8 mouse cellular contexts compared by ENCODE assay signal in the genomic region with DNA sequence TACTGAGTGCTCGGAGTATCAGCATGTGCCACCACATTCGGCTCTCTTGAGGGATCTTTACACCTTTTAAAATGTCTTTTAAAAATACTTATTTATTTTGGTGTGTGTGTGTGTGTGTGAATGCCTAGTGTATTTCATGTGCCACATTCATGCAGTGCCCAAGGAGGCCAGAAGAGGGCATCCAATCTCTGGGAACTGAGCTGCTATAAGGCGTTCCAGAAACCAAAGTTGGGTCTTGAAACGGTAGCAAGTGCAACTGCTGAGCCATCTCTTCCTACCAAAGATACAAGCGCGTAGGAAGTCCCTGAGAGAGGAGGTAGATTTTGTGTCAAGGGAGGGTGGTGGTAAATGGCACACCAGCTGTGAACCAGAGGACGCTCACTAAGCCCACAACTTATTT. TPM values are rescaled to one million over a fixed set of nuclear protein-coding genes. Genes with fewer than 3 reads are reported as not detected.
DNase-seq lines count a peak whose midpoint lies in the region; ATAC-seq lines count a peak whose summit lies in the region.

No protein-coding gene starts in this region.

- H3K36me3 ChIP-seq in embryonic facial prominence, embryonic 10.5 days (replicated peaks) = no peaks in the 10 kb centered on the region
- no peaks in the 10 kb centered on the region for H3K36me3 ChIP-seq in liver, embryonic 15.5 days (replicated peaks)

- WGBS in embryonic facial prominence, embryonic 10.5 days = 76% methylated on average over 7 of the region's 7 CpGs
- WGBS in liver, embryonic 15.5 days (ENCODE audit: insufficient replicate concordance) = 28% methylated on average over 7 of the region's 7 CpGs

- H3K9ac ChIP-seq in liver, embryonic 15.5 days = no peak overlapping the region

- 0 out of 2 replicates have a peak overlapping the region, but pooled peaks have one; percentile 14 for H3K4me2 ChIP-seq in liver, embryonic 15.5 days

- 0 out of 2 replicates have a peak, but pooled peaks cover 5% of the 10 kb centered on the region for H3K4me1 ChIP-seq in embryonic facial prominence, embryonic 10.5 days
- peaks cover 7% of the 10 kb centered on the region for H3K4me1 ChIP-seq in liver, embryonic 15.5 days (replicated peaks)

- ATAC-seq in liver, embryonic 15.5 days (ENCODE audit: insufficient read depth) = no peak

- H3K27ac ChIP-seq in embryonic facial prominence, embryonic 10.5 days (replicated peaks) = no peak overlapping the region
- no peak overlapping the region for H3K27ac ChIP-seq in liver, embryonic 15.5 days (replicated peaks)

- H3K9me3 ChIP-seq in embryonic facial prominence, embryonic 10.5 days = no peaks in the 10 kb centered on the region
- H3K9me3 ChIP-seq in liver, embryonic 15.5 days (replicated peaks) = no peaks in the 10 kb centered on the region

- H3K27me3 ChIP-seq in embryonic facial prominence, embryonic 10.5 days (replicated peaks; ENCODE audit: low read depth, poor library complexity, severe bottlenecking) = no peaks in the 10 kb centered on the region
- no peaks in the 10 kb centered on the region; the same call in 1 of the 2 replicates for H3K27me3 ChIP-seq in liver, embryonic 15.5 days

- peak; percentile 33 for DNase-seq in ovary, postnatal 14 days (ENCODE audit: low spot score)
- no peak for DNase-seq in ovary, postnatal 10 days (ENCODE audit: low spot score)
- DNase-seq in ZHBTc4 (ENCODE audit: low read depth, low spot score) = peak; percentile 83
- DNase-seq in embryonic facial prominence, embryonic 10.5 days (ENCODE audit: low spot score) = peak; percentile 52
- DNase-seq in kidney, postnatal 10 days = peak; percentile 80
- DNase-seq in right cerebral cortex, adult 18-20 months = peak; percentile 65
- DNase-seq in Muller cell, postnatal 12 days (ENCODE audit: inconsistent ontology term) = no peak

- H3K4me3 ChIP-seq in embryonic facial prominence, embryonic 10.5 days = no peak overlapping the region
- no peak overlapping the region for H3K4me3 ChIP-seq in liver, embryonic 15.5 days (replicated peaks)

RNA-seq across cellular contexts. Expression of gene Osbpl8, which starts 57.2 kb away (rescaled TPM):
- polyA plus RNA-seq in embryonic facial prominence, embryonic 10.5 days (2016; fragmentation: Nextera tagmentation; extraction: Ambion mirVana) = 9.3 and 9.4 TPM in 2 replicates
- polyA plus RNA-seq in liver, embryonic 15.5 days (2015; fragmentation: Nextera tagmentation; extraction: Ambion mirVana) = 10.0 and 10.2 TPM in 2 replicates

Comparison
In these comparisons a context has a peak if more than half of its experiments do, and no peak if none do; other contexts are left out.
1. DNase-seq: peak in ovary, postnatal 14 days (single experiment), ZHBTc4 (single experiment), embryonic facial prominence, embryonic 10.5 days (single experiment), kidney, postnatal 10 days (single experiment) and right cerebral cortex, adult 18-20 months (single experiment); none in ovary, postnatal 10 days (single experiment) and Muller cell, postnatal 12 days (single experiment).